Mouse (Mus musculus): ENCODE results near the gene Tspan5. TPM values are rescaled to one million over a fixed set of nuclear protein-coding genes. Genes with fewer than 3 reads are reported as not detected.

Gene Tspan5
- polyA plus RNA-seq (2015; fragmentation: Nextera tagmentation; extraction: Ambion mirVana) = 34.9 and 37.0 TPM in 2 replicates

DNA sequence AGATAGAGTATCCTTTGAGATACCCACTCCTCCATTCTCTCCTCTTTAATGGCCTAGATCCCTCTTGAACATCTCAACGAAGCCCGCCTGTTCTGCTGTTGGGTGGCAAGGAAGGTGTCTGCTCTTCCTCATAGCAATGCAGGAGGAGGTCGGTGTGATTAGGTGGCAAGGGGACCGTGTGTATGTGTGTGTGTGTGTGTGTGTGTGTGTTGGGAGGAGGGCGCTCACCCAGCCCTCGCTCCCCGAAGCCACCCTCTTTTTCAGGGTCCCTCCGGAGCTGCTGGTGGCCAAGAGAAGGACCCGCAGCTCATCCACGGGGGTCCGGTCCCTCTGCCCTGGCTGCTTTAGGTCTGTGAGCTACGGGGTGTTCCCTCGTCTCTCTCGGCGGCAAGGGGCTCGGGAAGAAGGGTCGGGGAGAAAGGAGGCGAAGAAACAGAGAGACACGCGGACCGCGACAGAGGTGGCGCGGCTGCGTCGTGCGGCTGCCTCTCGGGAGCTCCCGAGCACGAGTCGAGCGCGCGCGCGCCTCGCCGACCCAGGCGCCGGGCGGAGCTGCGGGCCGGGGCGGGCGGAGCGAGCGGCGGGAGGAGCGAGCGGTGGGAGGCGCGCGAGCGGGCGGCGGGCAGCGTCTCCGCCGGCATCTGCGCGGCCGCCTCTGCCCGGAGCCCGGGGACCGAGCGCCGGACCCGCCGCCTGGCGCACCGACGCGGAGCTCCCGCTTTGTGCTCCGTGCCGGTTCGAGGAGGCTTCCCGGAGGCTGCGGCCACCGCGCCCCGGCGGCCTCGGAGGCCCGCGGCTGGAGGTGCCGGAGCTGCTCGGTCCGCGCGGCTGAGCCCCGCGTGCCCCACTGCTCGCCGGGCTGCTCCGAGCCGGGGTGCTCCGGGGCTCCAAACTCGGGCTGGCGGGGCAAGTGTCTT, at the start of gene Tspan5:
TSS of gene Tspan5 (plus strand) at position 547 of the 917 bp plus-strand sequence.
- Histone ChIP-seq H3K4me2 (peak within 1 kb of the TSS; percentile 91), H3K27me3 (replicated peaks) (0 out of 2 replicates have a peak, but pooled peaks cover 3% of the 10 kb centered on the region), H3K9me3 (no peaks in the 10 kb centered on the region), H3K27ac (peak within 1 kb of the TSS; percentile 74), H3K36me3 (no peaks in the 10 kb centered on the region), H3K9ac (peak within 1 kb of the TSS; percentile 67), H3K4me3 (replicated peaks) (peak within 1 kb of the TSS; percentile 74), H3K4me1 (peaks cover 5% of the 10 kb centered on the region)
- WGBS = 1% methylated on average over 77 of the region's 100 CpGs
- ATAC-seq (ENCODE audit: insufficient read depth, low FRiP score, low read depth) = peak; percentile 87

DNA sequence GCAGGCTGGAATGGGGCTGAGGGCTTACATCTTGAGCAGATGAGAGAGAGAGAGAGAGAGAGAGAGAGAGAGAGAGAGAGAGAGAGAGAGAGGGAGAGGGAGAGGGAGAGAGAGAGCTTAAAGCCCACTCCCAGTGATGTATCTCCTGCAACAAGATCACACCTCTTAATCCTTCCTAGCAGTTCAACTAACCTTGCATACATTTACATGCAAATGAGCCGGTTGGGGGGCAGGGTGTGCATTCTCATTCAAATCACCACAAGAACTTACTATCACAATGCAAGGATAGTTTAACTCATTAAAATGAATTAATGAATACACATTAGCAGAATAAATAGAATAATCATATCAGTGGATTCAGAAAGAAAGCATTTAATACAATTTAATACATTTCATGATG, 49.7 kb upstream of the Tspan5 start:
- 49% methylated on average over 1 of the region's 1 CpGs for WGBS
- Histone ChIP-seq H3K9ac (no peak overlapping the region), H3K4me3 (replicated peaks) (no peak overlapping the region), H3K9me3 (no peaks in the 10 kb centered on the region), H3K36me3 (no peaks in the 10 kb centered on the region), H3K27ac (no peak overlapping the region), H3K4me2 (no peak overlapping the region), H3K4me1 (no peaks in the 10 kb centered on the region), H3K27me3 (replicated peaks) (no peaks in the 10 kb centered on the region)
- ATAC-seq (ENCODE audit: insufficient read depth, low FRiP score, low read depth) = no peak

DNA sequence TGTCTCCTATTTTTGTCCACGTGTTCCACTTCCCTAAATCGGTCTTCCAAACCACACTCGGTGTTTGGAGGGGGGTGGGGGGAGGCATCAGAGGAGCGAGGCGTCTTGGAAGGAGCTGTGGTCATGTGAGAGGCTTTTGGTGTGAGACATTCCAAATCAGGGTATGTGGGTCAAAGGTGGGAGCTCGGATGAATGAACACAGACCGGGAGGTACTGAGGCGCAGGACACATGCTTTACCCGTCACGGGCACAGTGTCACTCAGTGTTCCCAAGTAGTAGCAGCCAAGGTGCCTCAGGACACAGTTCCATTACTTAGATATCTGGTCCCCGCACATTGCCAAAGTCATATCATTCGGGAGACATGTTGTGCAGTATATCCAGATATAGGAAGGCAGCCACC, 38.6 kb upstream of the Tspan5 start:
- Histone ChIP-seq H3K4me2 (no peak overlapping the region), H3K9ac (no peak overlapping the region), H3K27ac (no peak overlapping the region), H3K9me3 (no peaks in the 10 kb centered on the region), H3K4me1 (no peaks in the 10 kb centered on the region), H3K27me3 (replicated peaks) (no peaks in the 10 kb centered on the region), H3K4me3 (replicated peaks) (no peak overlapping the region), H3K36me3 (no peaks in the 10 kb centered on the region)
- WGBS = 84% methylated on average over 12 of the region's 12 CpGs
- ATAC-seq (ENCODE audit: insufficient read depth, low FRiP score, low read depth) = no peak

DNA sequence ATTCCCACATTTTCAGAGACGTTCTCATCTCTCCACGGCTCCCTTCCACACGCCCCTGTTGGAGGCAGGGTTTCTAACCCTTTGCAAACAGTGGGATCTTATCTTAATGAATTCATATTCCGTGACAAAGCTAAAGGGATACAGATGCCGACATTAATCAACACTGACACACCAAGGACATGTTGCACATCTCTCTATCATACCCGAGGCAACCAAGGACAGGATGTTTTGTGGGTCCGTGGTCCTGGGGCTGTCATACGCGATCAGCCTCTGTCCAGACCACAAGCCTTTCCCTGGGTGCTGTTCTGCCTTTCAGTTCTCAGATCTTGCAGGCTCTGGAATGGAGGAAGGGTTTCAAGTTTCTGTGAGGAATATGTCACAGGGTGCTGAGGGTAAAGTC, 37.5 kb upstream of the Tspan5 start:
- no peak overlapping the region for H3K4me2 ChIP-seq

DNA sequence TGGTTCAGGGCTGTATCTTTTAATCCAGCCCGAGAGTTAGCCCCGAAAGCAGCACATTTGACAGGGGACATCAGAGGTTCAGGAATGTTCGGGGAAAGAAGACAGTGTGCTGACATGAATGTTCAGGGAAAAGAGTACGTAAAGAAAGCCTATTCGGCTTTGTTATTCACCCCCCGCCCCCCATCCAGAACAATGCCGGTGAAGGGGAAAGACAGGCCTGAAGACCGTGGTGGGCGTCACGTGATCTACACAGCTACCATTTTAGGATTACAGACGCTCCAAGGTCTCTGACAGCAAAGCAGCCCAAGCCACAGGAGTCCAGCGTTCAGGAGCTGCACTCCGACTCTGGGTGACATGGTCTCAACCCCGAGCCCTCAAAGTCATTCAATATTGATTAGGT, 36.1 kb upstream of the Tspan5 start:
- Histone ChIP-seq H3K36me3 (no peaks in the 10 kb centered on the region), H3K27ac (no peak overlapping the region), H3K4me3 (replicated peaks) (no peak overlapping the region), H3K4me1 (no peaks in the 10 kb centered on the region), H3K27me3 (replicated peaks) (no peaks in the 10 kb centered on the region), H3K9me3 (no peaks in the 10 kb centered on the region), H3K9ac (no peak overlapping the region), H3K4me2 (no peak overlapping the region)
- WGBS = 71% methylated on average over 14 of the region's 14 CpGs
- ATAC-seq (ENCODE audit: insufficient read depth, low FRiP score, low read depth) = no peak

More for the DNA sequence above, 37.5 kb upstream of the Tspan5 start:
- Histone ChIP-seq H3K27ac (no peak overlapping the region), H3K9ac (no peak overlapping the region), H3K27me3 (replicated peaks) (no peaks in the 10 kb centered on the region), H3K4me1 (no peaks in the 10 kb centered on the region), H3K36me3 (no peaks in the 10 kb centered on the region), H3K9me3 (no peaks in the 10 kb centered on the region), H3K4me3 (replicated peaks) (no peak overlapping the region)
- WGBS = 64% methylated on average over 9 of the region's 9 CpGs
- ATAC-seq (ENCODE audit: insufficient read depth, low FRiP score, low read depth) = no peak

DNA sequence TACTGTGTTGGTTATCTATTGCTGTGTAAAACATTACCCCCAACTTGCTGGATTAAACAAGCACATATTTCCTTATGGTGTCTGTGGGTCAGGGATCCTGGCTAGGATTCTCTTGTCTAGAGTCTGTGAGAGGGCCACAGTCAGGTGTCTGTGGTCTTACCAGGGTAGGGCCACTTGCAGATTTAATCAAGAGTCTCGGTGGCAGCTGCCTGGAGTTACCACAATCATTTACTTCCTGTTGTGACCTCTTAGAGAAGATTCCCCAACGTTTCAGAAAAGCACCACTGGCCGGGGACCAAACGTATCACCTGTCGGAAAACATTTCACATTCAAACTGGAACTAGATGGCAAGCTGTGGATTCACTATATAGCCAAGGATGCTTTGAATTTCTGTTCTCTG, 32.8 kb upstream of the Tspan5 start:
- Histone ChIP-seq H3K9ac (no peak overlapping the region), H3K4me1 (no peaks in the 10 kb centered on the region), H3K4me2 (no peak overlapping the region), H3K27ac (no peak overlapping the region), H3K27me3 (replicated peaks) (no peaks in the 10 kb centered on the region), H3K9me3 (no peaks in the 10 kb centered on the region), H3K4me3 (replicated peaks) (no peak overlapping the region), H3K36me3 (no peaks in the 10 kb centered on the region)
- ATAC-seq (ENCODE audit: insufficient read depth, low FRiP score, low read depth) = no peak
- 66% methylated on average over 5 of the region's 5 CpGs for WGBS

DNA sequence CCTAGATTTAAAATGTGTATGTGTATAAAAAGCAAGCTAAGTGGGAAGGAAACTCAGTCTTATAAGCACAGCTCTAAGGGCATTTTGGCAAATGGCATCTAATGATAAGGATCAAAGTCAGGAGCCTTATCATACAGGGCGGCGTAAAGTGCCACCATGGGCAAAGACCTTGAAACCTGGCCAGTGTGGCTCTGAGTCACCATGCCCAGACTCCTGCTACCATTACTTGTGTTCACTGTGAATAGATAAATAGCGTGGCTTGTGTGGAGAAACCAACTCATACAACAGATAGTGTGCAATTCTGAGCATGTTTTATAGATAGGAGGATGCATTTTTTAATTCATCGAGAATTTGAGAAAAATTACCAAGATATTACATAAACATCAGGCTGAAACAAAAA, 30.0 kb upstream of the Tspan5 start:
- no peak for ATAC-seq (ENCODE audit: insufficient read depth, low FRiP score, low read depth)
- Histone ChIP-seq H3K4me2 (no peak overlapping the region), H3K27me3 (replicated peaks) (no peaks in the 10 kb centered on the region), H3K36me3 (no peaks in the 10 kb centered on the region), H3K4me3 (replicated peaks) (no peak overlapping the region), H3K27ac (no peak overlapping the region), H3K9me3 (no peaks in the 10 kb centered on the region), H3K9ac (no peak overlapping the region), H3K4me1 (no peaks in the 10 kb centered on the region)
- WGBS = 90% methylated on average over 4 of the region's 4 CpGs

DNA sequence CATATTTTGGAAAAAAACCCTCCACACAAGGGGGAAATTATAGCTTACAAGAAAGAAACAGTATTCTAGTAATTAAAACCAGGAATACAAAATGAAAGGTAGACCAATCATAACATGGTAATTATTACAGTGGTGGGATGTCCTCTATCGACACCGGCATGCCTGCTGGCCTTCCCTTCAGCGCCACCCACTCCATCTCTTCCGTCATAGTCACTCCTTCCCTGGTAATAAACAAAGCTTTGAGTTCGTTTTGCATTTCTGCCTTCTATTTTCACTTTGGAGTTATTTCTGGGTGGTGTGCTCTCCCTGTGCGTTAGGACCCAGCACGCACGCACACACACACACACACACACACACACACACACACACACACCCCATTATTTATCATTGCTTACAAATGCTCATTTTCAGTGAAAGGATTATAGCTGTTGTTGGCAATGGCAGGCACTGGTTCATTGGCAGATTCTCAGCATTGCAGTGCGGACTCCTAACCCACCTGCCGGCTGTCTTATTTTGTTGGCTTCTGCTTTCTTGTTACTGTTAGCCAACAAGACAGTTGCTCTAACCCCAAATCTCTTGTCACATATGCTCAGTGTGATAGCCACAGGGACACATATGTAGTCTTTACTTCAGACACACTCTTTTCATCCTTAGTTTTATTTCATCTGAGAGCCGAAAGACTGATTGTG, 29.4 kb upstream of the Tspan5 start:
- Histone ChIP-seq H3K9me3 (no peaks in the 10 kb centered on the region), H3K4me1 (no peaks in the 10 kb centered on the region), H3K27ac (no peak overlapping the region), H3K27me3 (replicated peaks) (no peaks in the 10 kb centered on the region), H3K4me3 (replicated peaks) (no peak overlapping the region), H3K36me3 (no peaks in the 10 kb centered on the region), H3K4me2 (no peak overlapping the region), H3K9ac (no peak overlapping the region)
- ATAC-seq (ENCODE audit: insufficient read depth, low FRiP score, low read depth) = no peak
- WGBS = 81% methylated on average over 11 of the region's 11 CpGs

DNA sequence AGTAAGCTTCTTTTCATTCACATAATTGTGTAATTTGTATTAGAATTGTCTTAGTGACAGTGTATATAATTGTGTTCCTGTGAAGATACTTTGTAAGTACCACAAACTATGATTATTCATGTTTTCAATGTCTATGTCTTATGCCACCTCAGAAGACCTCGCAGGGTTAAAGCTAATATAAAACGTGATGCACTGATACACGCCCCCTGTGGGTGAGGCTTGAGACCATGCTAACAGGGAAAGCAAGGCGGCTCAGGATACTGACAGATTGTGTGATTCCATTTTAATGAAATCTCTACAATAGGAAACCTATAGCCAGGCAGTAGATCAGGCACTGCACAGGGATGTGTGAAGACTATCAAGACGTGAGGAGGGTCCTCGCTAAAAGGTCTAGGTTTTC, 28.9 kb upstream of the Tspan5 start:
- H3K4me1 ChIP-seq = no peaks in the 10 kb centered on the region
- 66% methylated on average over 6 of the region's 6 CpGs for WGBS
- no peak overlapping the region for H3K4me3 ChIP-seq (replicated peaks)
- no peak overlapping the region for H3K4me2 ChIP-seq
- no peak overlapping the region for H3K27ac ChIP-seq
- H3K27me3 ChIP-seq (replicated peaks) = no peaks in the 10 kb centered on the region
- no peaks in the 10 kb centered on the region for H3K9me3 ChIP-seq
- ATAC-seq (ENCODE audit: insufficient read depth, low FRiP score, low read depth) = no peak
- H3K36me3 ChIP-seq = no peaks in the 10 kb centered on the region
- no peak overlapping the region for H3K9ac ChIP-seq

DNA sequence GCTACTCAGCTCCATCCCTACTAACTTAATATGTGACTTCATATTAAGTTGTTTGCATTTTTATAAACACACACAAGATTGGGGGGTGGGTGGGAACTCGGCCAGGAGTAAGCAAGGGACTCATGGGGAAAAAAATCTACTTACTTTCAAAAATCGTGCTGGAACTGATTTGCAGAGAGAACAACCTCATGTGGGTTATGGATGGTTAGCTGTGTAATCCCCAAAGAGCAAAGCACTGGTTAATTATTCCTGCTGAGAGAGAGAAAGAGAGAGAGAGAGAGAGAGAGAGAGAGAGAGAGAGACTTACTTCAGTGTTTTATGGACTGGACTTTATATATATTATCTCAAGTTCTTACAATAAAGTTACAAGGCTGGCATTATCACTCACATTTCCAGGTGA, 27.2 kb upstream of the Tspan5 start:
- no peak overlapping the region for H3K9ac ChIP-seq
- no peaks in the 10 kb centered on the region for H3K36me3 ChIP-seq
- 42% methylated on average over 2 of the region's 2 CpGs for WGBS

DNA sequence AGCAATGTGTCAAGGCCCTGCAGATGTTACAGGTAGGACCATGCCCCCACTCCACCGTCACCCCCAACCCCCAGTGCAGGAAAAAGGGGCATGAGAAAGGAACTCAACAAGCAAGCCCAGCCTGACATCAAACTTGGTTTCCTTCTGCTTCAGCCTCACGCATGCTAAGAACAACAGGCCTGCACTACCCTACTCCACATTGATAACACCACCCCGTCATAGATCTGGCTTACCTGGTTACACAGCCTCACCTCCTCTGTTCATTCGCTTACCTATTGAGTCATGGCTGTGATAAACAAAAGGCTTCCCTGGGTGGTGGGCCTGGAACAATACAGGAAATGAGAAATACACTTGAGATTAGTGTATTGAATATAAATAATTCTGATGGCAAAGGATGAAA, 26.8 kb upstream of the Tspan5 start:
- ATAC-seq (ENCODE audit: insufficient read depth, low FRiP score, low read depth) = no peak
- no peaks in the 10 kb centered on the region for H3K27me3 ChIP-seq (replicated peaks)
- WGBS = 66% methylated on average over 4 of the region's 4 CpGs
- H3K9me3 ChIP-seq = no peaks in the 10 kb centered on the region
- H3K4me1 ChIP-seq = no peaks in the 10 kb centered on the region
- H3K4me3 ChIP-seq (replicated peaks) = no peak overlapping the region
- H3K4me2 ChIP-seq = no peak overlapping the region
- H3K27ac ChIP-seq = no peak overlapping the region
- H3K36me3 ChIP-seq = no peaks in the 10 kb centered on the region
- H3K9ac ChIP-seq = no peak overlapping the region

More for the DNA sequence above, 27.2 kb upstream of the Tspan5 start:
- Histone ChIP-seq H3K4me2 (no peak overlapping the region), H3K9me3 (no peaks in the 10 kb centered on the region), H3K4me1 (no peaks in the 10 kb centered on the region), H3K4me3 (replicated peaks) (no peak overlapping the region), H3K27ac (no peak overlapping the region), H3K27me3 (replicated peaks) (no peaks in the 10 kb centered on the region)
- no peak for ATAC-seq (ENCODE audit: insufficient read depth, low FRiP score, low read depth)

DNA sequence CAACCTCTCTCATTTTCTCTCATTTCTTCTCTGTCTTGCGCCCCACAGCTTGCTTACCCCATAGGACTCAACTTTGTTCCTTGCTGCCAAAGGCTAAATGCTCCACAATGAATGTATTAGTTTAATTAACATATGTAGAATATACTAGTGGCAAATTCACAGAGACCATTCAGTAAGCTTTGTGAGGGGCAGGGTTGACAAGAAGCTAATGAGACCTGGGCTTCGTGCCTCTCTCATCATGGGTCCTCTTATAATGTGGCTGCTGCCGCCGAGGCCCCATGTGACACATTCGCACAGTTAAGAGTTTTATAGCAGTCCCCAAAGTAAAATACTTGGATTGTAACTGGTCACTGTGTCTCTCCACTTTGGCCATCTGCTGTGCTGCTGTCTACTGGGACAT, 25.0 kb upstream of the Tspan5 start:
- Histone ChIP-seq H3K9me3 (no peaks in the 10 kb centered on the region), H3K4me1 (no peaks in the 10 kb centered on the region), H3K4me3 (replicated peaks) (no peak overlapping the region), H3K4me2 (no peak overlapping the region), H3K27me3 (replicated peaks) (no peaks in the 10 kb centered on the region), H3K9ac (no peak overlapping the region), H3K27ac (no peak overlapping the region), H3K36me3 (no peaks in the 10 kb centered on the region)
- WGBS = 95% methylated on average over 5 of the region's 5 CpGs
- no peak for ATAC-seq (ENCODE audit: insufficient read depth, low FRiP score, low read depth)
